Mouse (Mus musculus): ENCODE results near the gene Proser2. TPM values are rescaled to one million over a fixed set of nuclear protein-coding genes. Genes with fewer than 3 reads are reported as not detected.

The Proser2 gene
- total RNA-seq, 2 experiments from 2014 or later = not detected

DNA sequence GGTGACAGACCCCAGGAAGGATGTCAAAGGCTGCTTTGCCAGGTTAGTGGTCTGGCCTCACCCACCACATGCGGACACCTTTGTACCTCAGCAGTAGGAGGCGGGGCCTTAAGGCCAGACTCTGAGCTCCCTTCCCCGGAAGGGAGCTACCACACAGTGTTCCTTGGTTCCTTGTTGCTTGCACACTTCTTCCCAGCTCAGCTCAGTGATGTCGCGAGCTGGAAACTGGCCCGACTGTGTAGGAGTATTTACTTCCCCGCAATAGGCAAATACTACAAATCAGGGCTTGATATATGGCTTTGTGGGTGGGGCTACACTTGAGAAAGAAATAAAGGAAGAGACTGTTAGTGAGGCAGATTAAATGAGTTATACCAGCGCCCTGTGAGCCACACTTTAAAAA, 48.9 kb downstream of the Proser2 start:
- ATAC-seq (replicated peaks; ENCODE audit: poor library complexity, severe bottlenecking) = no peak

DNA sequence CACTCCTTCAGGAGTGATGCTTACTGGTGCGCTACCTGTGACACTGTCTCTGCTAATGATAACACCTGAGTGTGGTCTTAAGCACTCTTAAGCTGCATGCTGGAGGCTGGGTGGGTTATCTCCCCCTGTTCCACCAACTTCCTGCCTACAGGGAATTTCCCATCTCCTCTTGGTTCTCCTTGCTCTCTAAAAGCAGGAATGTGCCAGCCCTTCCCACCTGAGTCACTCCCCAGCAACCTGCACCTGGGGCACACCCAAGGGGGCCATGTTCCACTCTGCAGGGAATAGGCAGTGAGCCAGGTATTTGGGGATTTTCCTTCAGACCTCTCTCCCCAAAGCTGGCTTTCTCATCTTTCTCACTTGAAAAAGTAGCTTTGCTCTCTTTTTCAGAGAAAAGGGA, 50.0 kb downstream of the Proser2 start:
- no peak for ATAC-seq (replicated peaks; ENCODE audit: poor library complexity, severe bottlenecking)

DNA sequence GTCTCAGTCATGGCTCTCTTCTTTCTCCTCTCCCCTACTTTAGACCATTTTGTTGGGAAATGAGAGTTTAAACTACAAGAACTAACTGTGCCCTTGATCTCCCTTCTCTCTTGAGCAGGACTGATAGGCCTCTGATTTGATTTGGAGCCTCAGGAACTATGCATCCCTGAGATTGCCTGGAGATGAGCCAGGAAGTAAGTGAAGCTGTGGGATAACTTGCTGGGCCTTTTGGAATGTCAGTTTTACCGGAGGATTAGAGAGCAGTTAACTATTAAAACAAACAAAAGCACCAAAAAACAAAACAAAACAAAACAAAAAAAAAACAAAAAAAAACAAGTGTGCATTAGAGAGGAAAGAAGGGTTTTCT, 54.5 kb downstream of the Proser2 start:
- ATAC-seq (replicated peaks; ENCODE audit: poor library complexity, severe bottlenecking) = no peak

DNA sequence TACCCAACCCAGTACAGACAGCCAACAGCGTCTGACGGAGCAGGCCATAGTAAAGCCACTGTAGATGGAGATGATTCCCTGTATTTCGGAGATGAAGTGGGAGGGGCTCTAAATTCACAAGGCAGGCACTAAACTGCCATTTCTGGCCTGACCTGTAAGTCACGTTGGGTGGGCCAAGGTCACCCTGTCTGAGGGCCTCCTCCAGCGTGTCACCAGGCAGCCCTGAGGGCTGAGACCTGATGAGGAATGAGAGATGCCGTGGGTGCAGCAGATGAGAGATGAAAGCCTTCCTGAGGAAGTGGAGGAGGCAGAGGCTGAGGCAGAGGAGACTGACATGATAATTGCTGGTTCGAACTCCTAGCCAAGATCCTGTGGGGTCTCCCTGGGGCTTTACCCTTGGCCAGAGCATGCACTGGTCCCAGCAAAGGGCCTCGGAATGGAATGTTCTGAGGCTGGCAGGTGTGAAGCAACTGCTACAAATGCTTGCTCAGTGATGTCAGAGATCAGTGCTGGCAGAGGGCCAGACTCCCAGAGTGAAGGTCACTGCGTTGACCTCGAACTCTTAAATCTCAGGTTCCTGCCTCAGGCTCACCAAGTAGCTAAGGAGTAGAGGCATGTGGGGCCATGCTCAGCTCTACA, 55.0 kb downstream of the Proser2 start:
- no peak for ATAC-seq (replicated peaks; ENCODE audit: poor library complexity, severe bottlenecking)

DNA sequence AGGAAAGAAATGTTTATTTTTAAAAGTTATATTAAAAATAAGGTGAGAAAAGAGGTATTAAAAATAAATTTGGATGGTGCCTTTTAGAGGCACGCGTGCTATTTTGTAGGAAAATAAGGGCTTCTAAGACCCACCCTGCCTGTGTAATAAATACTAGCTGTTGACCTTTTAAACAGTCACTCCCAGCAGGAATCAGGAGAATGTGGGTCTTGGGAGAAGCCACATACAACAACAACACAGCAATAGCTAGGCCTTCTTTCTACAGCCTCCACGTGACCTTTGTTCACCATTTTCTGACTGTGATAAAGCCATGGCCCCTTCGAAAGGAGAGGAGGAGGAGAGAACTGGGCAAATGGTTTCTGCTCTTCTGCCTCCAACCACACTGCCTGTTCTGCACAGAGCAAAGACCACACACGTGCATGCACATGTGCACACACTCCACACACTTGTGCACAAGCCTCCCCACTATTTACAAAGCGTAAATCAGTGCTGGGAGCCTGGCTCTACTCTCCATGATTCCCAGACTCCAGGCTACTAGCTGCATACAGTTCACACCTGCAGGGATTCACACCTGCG, 57.2 kb downstream of the Proser2 start:
- ATAC-seq (replicated peaks; ENCODE audit: poor library complexity, severe bottlenecking) = no peak

DNA sequence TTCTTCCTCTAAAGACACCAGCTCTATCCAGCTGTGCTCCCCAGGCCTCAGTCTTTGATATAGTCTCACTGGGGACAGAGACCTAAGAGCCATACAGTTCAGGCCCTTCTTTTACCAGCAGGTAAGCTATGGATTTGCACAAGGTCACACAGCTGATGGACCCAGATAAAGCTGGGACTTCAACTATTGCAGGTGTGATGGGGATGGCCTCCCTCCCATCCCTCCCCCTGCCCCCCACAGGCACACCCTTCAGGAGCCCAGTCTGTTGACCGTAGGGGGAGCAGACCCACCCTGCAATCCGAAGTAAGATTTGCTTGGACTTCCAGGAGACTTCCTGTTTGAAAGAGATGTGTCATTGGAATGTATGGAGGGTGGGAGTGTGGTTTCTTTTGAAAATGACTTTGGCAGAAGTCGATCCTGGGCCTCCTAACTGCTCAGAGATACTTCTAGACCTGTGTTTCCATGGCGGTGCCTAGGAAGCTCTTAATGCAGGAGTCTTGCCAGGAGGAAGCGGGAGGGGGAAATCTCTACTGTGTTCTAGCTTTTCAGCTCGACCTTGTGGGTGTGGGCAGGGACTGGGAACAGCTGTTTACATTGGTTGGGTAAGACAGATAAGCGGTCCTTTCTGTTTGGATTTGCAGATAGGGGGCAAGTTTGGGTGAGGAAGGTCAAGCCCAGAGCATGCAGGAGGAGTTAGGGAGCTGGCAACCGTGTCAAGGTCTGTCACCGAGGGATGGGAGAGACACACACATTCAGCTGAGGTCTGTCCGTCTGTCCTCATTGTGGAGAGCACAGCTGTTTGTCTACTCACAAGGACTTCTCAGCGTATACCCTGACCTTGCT, 58.2 kb downstream of the Proser2 start:
- ATAC-seq (replicated peaks; ENCODE audit: poor library complexity, severe bottlenecking) = no peak

DNA sequence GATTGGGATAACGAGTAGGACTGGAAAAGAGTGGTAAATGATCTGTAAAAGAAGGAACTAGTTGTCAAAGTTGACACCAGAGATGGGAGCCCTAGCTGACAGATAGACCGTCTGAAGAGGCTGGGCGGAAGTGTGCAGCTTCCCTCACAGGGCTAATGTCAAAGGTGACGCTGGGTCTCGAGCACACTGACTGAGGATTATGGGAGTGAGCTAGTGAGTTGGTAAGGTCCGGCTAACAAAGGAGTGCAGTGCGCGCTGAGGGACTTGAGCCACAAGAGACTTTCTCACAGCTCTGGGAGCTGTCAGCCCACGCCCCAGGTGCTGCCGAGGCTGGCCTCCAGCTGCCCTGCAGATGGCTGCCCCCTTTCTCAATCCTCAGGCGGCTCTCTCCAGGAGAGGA, 59.1 kb downstream of the Proser2 start:
- peak; percentile 22; the same call in 1 of the 2 replicates for ATAC-seq (replicated peaks; ENCODE audit: poor library complexity, severe bottlenecking)

DNA sequence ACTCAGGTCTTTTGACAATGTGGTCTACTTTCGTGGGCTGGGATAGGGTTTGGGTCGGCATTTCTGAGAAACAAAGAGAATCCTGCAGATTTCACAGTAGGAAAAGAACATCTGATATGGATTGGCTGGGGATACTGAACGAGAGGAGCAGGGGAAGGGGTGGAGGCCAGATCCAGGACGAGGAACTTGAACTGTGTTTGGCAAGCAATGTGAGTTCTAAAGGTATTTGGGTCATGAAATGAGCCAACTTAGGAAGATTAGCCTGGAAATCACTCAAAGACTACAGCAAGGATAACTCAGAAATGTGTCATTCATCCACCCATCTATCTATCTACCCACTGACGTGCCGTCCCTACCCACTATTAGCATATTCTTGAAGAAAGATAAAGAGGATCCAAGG, 62.7 kb downstream of the Proser2 start:
- no peak for ATAC-seq (replicated peaks; ENCODE audit: poor library complexity, severe bottlenecking)

DNA sequence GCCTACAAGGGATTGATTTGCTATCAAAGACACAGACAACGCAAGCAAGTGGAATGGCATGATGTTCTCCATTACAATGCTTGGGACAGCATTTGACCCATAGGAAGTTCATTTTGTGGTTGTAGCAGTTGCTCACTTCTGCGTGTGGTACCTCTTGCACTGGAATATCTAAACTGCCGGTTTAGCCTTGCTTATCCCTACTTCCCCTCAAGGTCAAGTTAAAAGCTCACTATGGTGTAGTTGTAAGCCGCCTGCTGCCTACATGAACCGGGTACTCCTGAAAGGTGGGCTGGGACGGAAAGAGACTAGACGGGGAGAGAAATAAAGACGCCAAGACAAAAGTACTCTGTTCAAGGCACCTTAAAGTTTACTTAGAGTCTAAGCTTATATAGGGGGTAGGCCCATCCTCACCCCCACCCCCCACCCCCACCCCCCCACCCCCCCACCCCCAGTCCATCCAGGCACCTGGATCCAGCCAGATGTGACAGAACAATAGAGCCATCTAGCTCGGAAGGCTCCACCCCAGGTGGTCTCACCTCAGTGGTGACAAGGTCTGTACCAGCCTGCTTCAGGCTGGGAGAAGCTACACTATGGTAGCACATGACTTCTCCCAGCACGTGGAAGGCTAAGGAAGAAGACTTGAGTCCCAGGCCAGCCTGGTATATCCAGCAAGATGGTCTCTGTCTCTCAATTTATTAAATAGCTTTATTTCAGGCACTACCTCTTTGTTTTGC, 69.8 kb downstream of the Proser2 start:
- ATAC-seq (replicated peaks; ENCODE audit: poor library complexity, severe bottlenecking) = no peak

DNA sequence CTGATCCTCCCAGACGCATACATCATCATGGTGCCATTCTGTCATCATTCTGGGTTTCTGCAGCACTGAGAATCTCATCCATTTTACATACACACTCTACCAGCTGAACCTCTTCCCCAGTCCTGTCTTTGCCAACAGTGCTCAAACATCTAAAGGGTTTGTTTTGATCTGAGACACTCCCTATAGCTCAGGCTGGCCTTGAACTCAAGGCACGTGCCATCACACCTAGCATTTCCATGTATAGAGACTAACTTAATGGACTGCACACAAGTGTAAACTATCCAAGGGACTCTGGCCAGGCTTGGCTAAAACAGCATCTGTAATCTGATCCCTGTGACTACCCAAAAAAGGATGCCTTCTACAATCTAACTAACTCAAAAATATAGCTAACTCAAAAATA, 70.7 kb downstream of the Proser2 start:
- no peak for ATAC-seq (replicated peaks; ENCODE audit: poor library complexity, severe bottlenecking)

DNA sequence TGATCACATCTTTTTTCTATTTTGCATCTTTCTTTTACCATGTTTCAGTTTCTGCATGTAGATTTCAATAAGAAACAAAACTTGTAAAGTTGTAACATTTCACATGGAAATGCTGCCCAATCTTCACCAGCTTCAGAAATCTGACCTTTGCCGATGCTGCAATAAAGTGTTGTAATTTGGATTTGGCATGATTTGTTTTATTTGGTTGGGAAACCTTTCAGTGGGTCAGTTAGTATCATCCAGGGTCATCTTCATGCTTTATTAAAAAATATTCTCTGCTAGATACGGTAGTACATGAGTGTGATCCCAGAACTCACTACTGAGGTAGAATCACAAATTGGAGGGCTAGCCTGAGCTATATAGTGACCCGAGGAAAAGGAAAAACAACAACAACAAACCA, 73.5 kb downstream of the Proser2 start:
- ATAC-seq (replicated peaks; ENCODE audit: poor library complexity, severe bottlenecking) = no peak

DNA sequence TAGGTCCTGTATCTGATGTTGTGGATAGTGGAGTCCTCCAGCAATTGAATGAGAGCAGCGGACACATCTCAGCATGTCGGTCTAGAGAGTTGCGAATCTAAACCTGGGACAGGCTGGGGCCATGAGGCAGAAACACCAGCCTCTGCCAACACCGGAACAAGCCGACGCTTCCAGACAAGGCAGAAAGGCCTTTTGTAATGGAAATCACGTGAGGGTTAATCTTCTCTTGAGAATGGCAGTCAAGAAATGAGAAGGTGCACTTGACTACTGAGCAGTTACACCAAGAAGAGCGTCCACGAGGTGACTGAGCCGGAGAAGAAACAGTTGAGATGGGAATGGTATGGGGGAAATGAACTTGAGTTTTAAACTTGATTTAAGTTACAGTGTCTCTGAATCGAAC, 74.5 kb downstream of the Proser2 start:
- ATAC-seq (replicated peaks; ENCODE audit: poor library complexity, severe bottlenecking) = no peak

DNA sequence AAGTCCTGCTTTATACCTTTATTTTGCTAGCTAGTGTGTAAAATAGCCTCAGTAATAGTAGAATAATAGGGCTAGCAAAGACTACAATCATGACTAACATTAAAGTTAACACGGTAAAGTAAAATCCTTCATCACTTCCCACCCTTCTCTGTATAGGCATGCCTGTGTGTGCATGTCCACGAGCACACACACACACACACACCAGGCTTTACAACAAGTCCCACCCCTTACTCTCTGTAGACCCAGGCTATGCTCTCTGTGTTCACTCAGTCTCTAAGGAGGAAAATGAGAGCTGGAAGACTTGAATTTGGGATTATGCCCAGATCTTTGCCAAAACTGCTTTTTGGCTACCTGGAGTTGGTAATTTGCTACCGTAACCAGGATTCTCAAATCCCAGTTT, 81.0 kb downstream of the Proser2 start:
- no peak for ATAC-seq (replicated peaks; ENCODE audit: poor library complexity, severe bottlenecking)

DNA sequence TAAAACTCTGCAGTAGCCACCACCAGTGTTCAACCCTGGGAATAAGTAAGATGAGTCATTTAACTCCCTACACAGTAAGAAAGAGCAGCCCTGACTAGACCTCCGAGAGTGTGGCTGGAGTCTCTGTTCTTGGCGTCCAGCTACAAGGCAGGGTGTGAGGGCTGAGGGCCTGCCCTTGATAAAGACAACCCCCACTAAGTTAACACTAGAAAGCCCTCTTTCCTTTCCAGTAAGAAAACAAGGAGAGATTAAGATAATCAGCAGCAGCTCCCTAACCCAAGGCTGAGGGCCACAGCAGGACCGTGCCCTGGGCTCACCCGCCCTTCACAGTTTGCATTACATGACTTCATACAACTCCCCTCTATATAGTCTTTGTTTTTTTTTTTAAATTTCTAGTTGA, 81.4 kb downstream of the Proser2 start:
- ATAC-seq (replicated peaks; ENCODE audit: poor library complexity, severe bottlenecking) = no peak

Other genes with a start within 250 kb of the Proser2 start
- 31.8 and 34.3 TPM in 2 replicates for gene Sec61a2, start 234.8 kb downstream of the Proser2 start, total RNA-seq (2014; fragmentation: Nextera tagmentation)
- 7.4 and 16.8 TPM in 2 replicates for gene Sec61a2, start 234.8 kb downstream of the Proser2 start, total RNA-seq (2017)
- 0.45 and 3.7 TPM in 2 replicates for gene Dhtkd1, start 187.4 kb downstream of the Proser2 start, total RNA-seq (2014; fragmentation: Nextera tagmentation)
- gene Dhtkd1, start 187.4 kb downstream of the Proser2 start, total RNA-seq (2017) = 0.10 and 0.17 TPM in 2 replicates
- gene Upf2, start 178.7 kb downstream of the Proser2 start, total RNA-seq (2014; fragmentation: Nextera tagmentation) = 23.5 and 26.8 TPM in 2 replicates
- gene Upf2, start 178.7 kb downstream of the Proser2 start, total RNA-seq (2017) = 32.9 and 36.1 TPM in 2 replicates
- gene Echdc3, start 82.8 kb upstream of the Proser2 start, total RNA-seq (2014; fragmentation: Nextera tagmentation) = 2.4 and 4.1 TPM in 2 replicates
- 0.82 and 1.3 TPM in 2 replicates for gene Echdc3, start 82.8 kb upstream of the Proser2 start, total RNA-seq (2017)
- gene Usp6nl, start 192.5 kb upstream of the Proser2 start, total RNA-seq (2014; fragmentation: Nextera tagmentation) = 8.3 and 15.5 TPM in 2 replicates
- 9.7 and 10.4 TPM in 2 replicates for gene Usp6nl, start 192.5 kb upstream of the Proser2 start, total RNA-seq (2017)